21 mouse cellular contexts compared by ENCODE assay signal in genomic region chrX:162831542-162831941, GRCm38 (mm10). TPM values are rescaled to one million over a fixed set of nuclear protein-coding genes. Genes with fewer than 3 reads are reported as not detected.
DNase-seq lines count a peak whose midpoint lies in the region; ATAC-seq and TF ChIP-seq lines count a peak whose summit lies in the region.
"Had no signal": no experiment of that assay in that cellular context is flagged by ENCODE, and none has a peak within 500 bp of the region (broad histone marks: within the 10 kb centered on the region; RNA-seq: fewer than 3 reads in every experiment).

No protein-coding gene starts in this region.

- TF ChIP-seq POLR2A in ES-Bruce4 (IDR thresholded peaks at IDR 0.05; ENCODE audit: insufficient read depth, low read length) = no peak

- 0 out of 2 replicates have a peak overlapping the region, but pooled peaks have one; percentile 24 for H3K27ac ChIP-seq in hindbrain, embryonic 11.5 days (ENCODE audit: low read depth, low read length)
- no peak overlapping the region for H3K27ac ChIP-seq in hindbrain, embryonic 13.5 days
- H3K27ac ChIP-seq in ES-Bruce4 (ENCODE audit: insufficient read depth, low read length) = peak overlapping the region; percentile 100
- no peak overlapping the region for H3K27ac ChIP-seq in liver, embryonic 14.5 days
- H3K27ac ChIP-seq in kidney, embryonic 16.5 days (ENCODE audit: low read length) = no peak overlapping the region
- H3K27ac ChIP-seq: heart, adult 2 months; left cerebral cortex, adult 2 months; liver, embryonic 13.5 days had no signal

- no peaks in the 10 kb centered on the region for H3K9me3 ChIP-seq in hindbrain, embryonic 11.5 days (ENCODE audit: control insufficient read depth, low read length)
- no peaks in the 10 kb centered on the region for H3K9me3 ChIP-seq in hindbrain, embryonic 13.5 days
- H3K9me3 ChIP-seq in ES-Bruce4 (replicated peaks; ENCODE audit: control insufficient read depth, insufficient read depth, low read length, poor library complexity, severe bottlenecking) = no peaks in the 10 kb centered on the region
- H3K9me3 ChIP-seq in liver, embryonic 14.5 days (ENCODE audit: control insufficient read depth, low read length) = no peaks in the 10 kb centered on the region
- no peaks in the 10 kb centered on the region for H3K9me3 ChIP-seq in kidney, embryonic 16.5 days (ENCODE audit: low read length)
- H3K9me3 ChIP-seq: liver, embryonic 13.5 days had no signal

- no peak overlapping the region for H3K4me3 ChIP-seq in hindbrain, embryonic 11.5 days (ENCODE audit: low read depth, low read length)
- no peak overlapping the region for H3K4me3 ChIP-seq in hindbrain, embryonic 13.5 days
- no peak overlapping the region for H3K4me3 ChIP-seq in ES-Bruce4 (ENCODE audit: low read depth, low read length)
- no peak overlapping the region for H3K4me3 ChIP-seq in liver, embryonic 14.5 days (ENCODE audit: insufficient read depth in 1 of 2, low read depth in 2 of 2, low read length in 2 of 2)
- H3K4me3 ChIP-seq in kidney, embryonic 16.5 days (ENCODE audit: low read length) = no peak overlapping the region
- H3K4me3 ChIP-seq: heart, adult 2 months; left cerebral cortex, adult 2 months; liver, embryonic 13.5 days had no signal

- DNase-seq in hindbrain, embryonic 11.5 days (ENCODE audit: low spot score) = no peak
- DNase-seq in MEL-GATA-1-ER (ENCODE audit: extremely low read depth, low read depth) = peak; percentile 14
- no peak for DNase-seq in liver, embryonic 14.5 days (ENCODE audit: low read depth in 3 of 3, low spot score in 3 of 3)
- no peak for DNase-seq in Muller cell, postnatal 12 days (ENCODE audit: inconsistent ontology term)
- DNase-seq: cerebellum, adult 8-10 months; gastrocnemius, postnatal 25 days; heart, adult 2 months; heart, postnatal 36 days; kidney, adult 8-10 months; kidney, postnatal 25 days; left cerebral cortex, postnatal 4 days; liver, embryonic 13.5 days; right cerebral cortex, postnatal 25 days; thymus, postnatal 36 days had no signal

- no peak overlapping the region for H3K4me2 ChIP-seq in hindbrain, embryonic 11.5 days (replicated peaks; ENCODE audit: low read depth, low read length)
- H3K4me2 ChIP-seq in hindbrain, embryonic 13.5 days = no peak overlapping the region
- no peak overlapping the region for H3K4me2 ChIP-seq in liver, embryonic 14.5 days (ENCODE audit: low read depth)
- H3K4me2 ChIP-seq in kidney, embryonic 16.5 days (replicated peaks; ENCODE audit: low read depth, low read length) = no peak overlapping the region
- H3K4me2 ChIP-seq: liver, embryonic 13.5 days had no signal

- H3K27me3 ChIP-seq in hindbrain, embryonic 11.5 days (ENCODE audit: control insufficient read depth, insufficient read depth, low read length) = no peaks in the 10 kb centered on the region; the same call in 1 of the 2 replicates
- no peaks in the 10 kb centered on the region for H3K27me3 ChIP-seq in hindbrain, embryonic 13.5 days
- H3K27me3 ChIP-seq in ES-Bruce4 (ENCODE audit: control insufficient read depth, insufficient read depth, low read length, poor library complexity, severe bottlenecking) = no peaks in the 10 kb centered on the region
- H3K27me3 ChIP-seq in liver, embryonic 14.5 days (ENCODE audit: control insufficient read depth, insufficient read depth, low read length) = no peaks in the 10 kb centered on the region
- H3K27me3 ChIP-seq in kidney, embryonic 16.5 days (ENCODE audit: insufficient read depth, low read length) = peaks cover 7% of the 10 kb centered on the region; the same call in 1 of the 2 replicates
- H3K27me3 ChIP-seq: CH12.LX; liver, embryonic 13.5 days had no signal

- no peak for ATAC-seq in hindbrain, embryonic 11.5 days (ENCODE audit: low FRiP score)
- ATAC-seq in hindbrain, embryonic 13.5 days (ENCODE audit: low FRiP score) = no peak
- ATAC-seq in liver, embryonic 14.5 days (ENCODE audit: insufficient read depth) = no peak
- no peak for ATAC-seq in kidney, embryonic 16.5 days (ENCODE audit: low FRiP score, low TSS enrichment)
- ATAC-seq: forebrain, embryonic 14.5 days; lung, postnatal 0 days had no signal

- H3K4me1 ChIP-seq in hindbrain, embryonic 11.5 days (replicated peaks; ENCODE audit: control insufficient read depth, insufficient read depth, low read length) = no peaks in the 10 kb centered on the region
- peaks cover 6% of the 10 kb centered on the region; the same call in 1 of the 2 replicates for H3K4me1 ChIP-seq in hindbrain, embryonic 13.5 days (replicated peaks)
- H3K4me1 ChIP-seq in ES-Bruce4 (ENCODE audit: control insufficient read depth, insufficient read depth, low read length) = no peaks in the 10 kb centered on the region
- peaks cover 0 to 3% of the 10 kb centered on the region in 2 experiments; a peak in 2 of 4 replicates for H3K4me1 ChIP-seq in liver, embryonic 14.5 days (replicated peaks; ENCODE audit: control insufficient read depth in 2 of 2, insufficient read depth in 2 of 2, low read length in 1 of 2)
- no peaks in the 10 kb centered on the region for H3K4me1 ChIP-seq in kidney, embryonic 16.5 days (ENCODE audit: insufficient read depth, low read length)

- H3K9ac ChIP-seq in hindbrain, embryonic 11.5 days (ENCODE audit: low read depth, low read length) = no peak overlapping the region
- no peak overlapping the region for H3K9ac ChIP-seq in hindbrain, embryonic 13.5 days
- H3K9ac ChIP-seq in ES-Bruce4 (ENCODE audit: low read depth, poor library complexity, severe bottlenecking) = peak overlapping the region; percentile 40; the same call in 1 of the 2 replicates
- H3K9ac ChIP-seq in liver, embryonic 14.5 days (replicated peaks) = no peak overlapping the region
- no peak overlapping the region for H3K9ac ChIP-seq in kidney, embryonic 16.5 days (replicated peaks; ENCODE audit: low read length)
- H3K9ac ChIP-seq: liver, embryonic 13.5 days had no signal

- H3K36me3 ChIP-seq in hindbrain, embryonic 11.5 days (ENCODE audit: control insufficient read depth, insufficient read depth, low read length) = no peaks in the 10 kb centered on the region
- H3K36me3 ChIP-seq in hindbrain, embryonic 13.5 days = no peaks in the 10 kb centered on the region
- H3K36me3 ChIP-seq in ES-Bruce4 (ENCODE audit: control insufficient read depth, insufficient read depth, low read length, poor library complexity, severe bottlenecking) = peaks cover 2% of the 10 kb centered on the region
- H3K36me3 ChIP-seq in liver, embryonic 14.5 days (replicated peaks; ENCODE audit: control insufficient read depth, insufficient read depth, low read depth) = no peaks in the 10 kb centered on the region
- H3K36me3 ChIP-seq in kidney, embryonic 16.5 days (ENCODE audit: insufficient read depth, low read length) = no peaks in the 10 kb centered on the region
- H3K36me3 ChIP-seq: liver, embryonic 13.5 days had no signal

- no peak for TF ChIP-seq CTCF in ES-Bruce4 (IDR thresholded peaks at IDR 0.05; ENCODE audit: low read depth, low read length)
- TF ChIP-seq CTCF in liver, embryonic 14.5 days (IDR thresholded peaks at IDR 0.05; ENCODE audit: low read depth) = no peak

- 50% methylated on average over 1 of the region's 1 CpGs for WGBS in hindbrain, embryonic 11.5 days
- 27% methylated on average over 1 of the region's 1 CpGs for WGBS in hindbrain, embryonic 13.5 days
- 20% methylated on average over 1 of the region's 1 CpGs for WGBS in liver, embryonic 14.5 days (ENCODE audit: insufficient replicate concordance)
- 75% methylated on average over 1 of the region's 1 CpGs for whole genome bisulfite sequencing in kidney, embryonic 16.5 days

- TF ChIP-seq EP300 in ES-Bruce4 (IDR thresholded peaks at IDR 0.05; ENCODE audit: insufficient read depth, low read depth, low read length) = no peak
- peak; percentile 47; the same call in 1 of the 2 replicates for TF ChIP-seq EP300 in liver, embryonic 14.5 days (IDR thresholded peaks at IDR 0.05; ENCODE audit: low read depth)

RNA-seq across cellular contexts. Expression of gene Txlng, which starts 2.3 kb away (rescaled TPM):
- 19.5 and 20.3 TPM in 2 replicates for polyA plus RNA-seq in hindbrain, embryonic 11.5 days (2014; fragmentation: Nextera tagmentation; extraction: Ambion mirVana)
- polyA plus RNA-seq in hindbrain, embryonic 13.5 days (2015; fragmentation: Nextera tagmentation; extraction: Ambion mirVana) = 13.3 and 14.1 TPM in 2 replicates
- polyA plus RNA-seq in ES-Bruce4 (2011; ENCODE audit: insufficient read depth, insufficient read length, low read depth, missing spikeins) = 66.3 and 67.1 TPM in 2 replicates
- 3.5 and 5.4 TPM in 2 replicates for polyA plus RNA-seq in liver, embryonic 14.5 days (2012; rRNA removed)
- 6.2 and 7.1 TPM in 2 replicates for polyA plus RNA-seq in liver, embryonic 14.5 days (2014; fragmentation: Nextera tagmentation; extraction: Ambion mirVana)
- polyA plus RNA-seq in kidney, embryonic 16.5 days (2015; fragmentation: Nextera tagmentation; extraction: Ambion mirVana) = 15.2 and 15.3 TPM in 2 replicates

RNA-seq across cellular contexts. Expression of gene Syap1, which starts 56.7 kb away (rescaled TPM):
- polyA plus RNA-seq in hindbrain, embryonic 11.5 days (2014; fragmentation: Nextera tagmentation; extraction: Ambion mirVana) = 35.7 and 40.1 TPM in 2 replicates
- polyA plus RNA-seq in hindbrain, embryonic 13.5 days (2015; fragmentation: Nextera tagmentation; extraction: Ambion mirVana) = 29.7 TPM in 2 replicates
- 25.2 and 26.2 TPM in 2 replicates for polyA plus RNA-seq in ES-Bruce4 (2011; ENCODE audit: insufficient read depth, insufficient read length, low read depth, missing spikeins)
- polyA plus RNA-seq in liver, embryonic 14.5 days (2012; rRNA removed) = 3.9 and 6.6 TPM in 2 replicates
- 13.2 and 14.5 TPM in 2 replicates for polyA plus RNA-seq in liver, embryonic 14.5 days (2014; fragmentation: Nextera tagmentation; extraction: Ambion mirVana)
- polyA plus RNA-seq in kidney, embryonic 16.5 days (2015; fragmentation: Nextera tagmentation; extraction: Ambion mirVana) = 42.5 and 44.0 TPM in 2 replicates

Comparison
In these comparisons a context has a peak if more than half of its experiments do, and no peak if none do; other contexts are left out.
1. H3K27ac ChIP-seq: peak in hindbrain, embryonic 11.5 days (single experiment) and ES-Bruce4 (single experiment); none in hindbrain, embryonic 13.5 days (single experiment), liver, embryonic 14.5 days (single experiment) and kidney, embryonic 16.5 days (single experiment).